Mouse (Mus musculus): ENCODE measurements around the gene Zfp975.
"Not testable (repeated sequence)": the region's sequence is repeated elsewhere in the genome, so short reads cannot be mapped to it uniquely, and the experiment has no call there.

The Zfp975 gene

GRCm38 (mm10) chr7:42692362-42693158, at the start of gene Zfp975:
Gene Zfp975 (minus strand): TSS chr7:42692742.
- peak; percentile 90 to 94 for DNase-seq (ENCODE audit: low spot score in 2 of 2)

- no peak for DNase-seq (ENCODE audit: low spot score in 2 of 2)
These were observed 46.1 kb upstream of the Zfp975 start for GRCm38 (mm10) chr7:42738536-42739210.

GRCm38 (mm10) chr7:42726917-42727316, 34.4 kb upstream of the Zfp975 start, which contains the start of gene Gm17067:
Gene Gm17067 (minus strand): TSS chr7:42727017.
- DNase-seq (ENCODE audit: low spot score in 2 of 2): not testable (repeated sequence)

- DNase-seq (ENCODE audit: low spot score in 2 of 2): peak in 1 of 2 experiments; percentile 20
These were observed 709 bp upstream of the Zfp975 start for GRCm38 (mm10) chr7:42693251-42693650.

- DNase-seq (ENCODE audit: low spot score in 2 of 2): not testable (repeated sequence)
These were observed 12.5 kb downstream of the Zfp975 start for GRCm38 (mm10) chr7:42680081-42680480.

GRCm38 (mm10) chr7:42679646-42680045, 12.9 kb downstream of the Zfp975 start:
- DNase-seq (ENCODE audit: low spot score in 2 of 2): not testable (repeated sequence)

- not testable (repeated sequence) for DNase-seq (ENCODE audit: low spot score in 2 of 2)
These were observed 32.4 kb downstream of the Zfp975 start for GRCm38 (mm10) chr7:42660140-42660539.

GRCm38 (mm10) chr7:42655211-42655610, 37.3 kb downstream of the Zfp975 start:
- DNase-seq (ENCODE audit: low spot score in 2 of 2): not testable (repeated sequence)

- not testable (repeated sequence) for DNase-seq (ENCODE audit: low spot score in 2 of 2)
These were observed 49.4 kb downstream of the Zfp975 start for GRCm38 (mm10) chr7:42643120-42643620.

GRCm38 (mm10) chr7:42642152-42643115, 50.1 kb downstream of the Zfp975 start, which contains the start of gene Zfp976:
Gene Zfp976 (minus strand): TSS chr7:42642588.
- DNase-seq (ENCODE audit: low spot score in 2 of 2): peak; percentile 80 to 81

GRCm38 (mm10) chr7:42631031-42631430, 61.5 kb downstream of the Zfp975 start:
- not testable (repeated sequence) for DNase-seq (ENCODE audit: low spot score in 2 of 2)

All from right cerebral cortex, postnatal 10 days (tissue).